Mouse (Mus musculus) liver, embryonic 11.5 days (tissue): ENCODE data around the gene Pcbp1. TPM values are rescaled to one million over a fixed set of nuclear protein-coding genes. Genes with fewer than 3 reads are reported as not detected.
"Not testable (repeated sequence)": the region's sequence is repeated elsewhere in the genome, so short reads cannot be mapped to it uniquely, and the experiment has no call there.

Experiments
- ATAC-seq: fragments of 200-750 bp; cut with Nextera tagmentation; replicated peaks from 2 replicates; pipeline ENCODE4 v1.8.0; 2017; ENCODE audit warnings: moderate number of reproducible peaks, mild to moderate bottlenecking, moderate TSS enrichment, moderate library complexity; ENCODE audit not compliant: low FRiP score
- DNase-seq: peaks from one replicate; pipeline ENCODE4 v3.0.0-alpha.2; 2017; ENCODE audit warnings: low spot score
- H3K27ac ChIP-seq: fragments of 300-500 bp; sonication (generic); 2 replicates; pipeline ENCODE4 v1.5.1; 2014; ENCODE audit warnings: mild to moderate bottlenecking, low read depth, low read length, control low read depth
- H3K27me3 ChIP-seq: fragments of 300-500 bp; sonication (generic); replicated peaks from 2 replicates; pipeline ENCODE4 v1.6.1; 2014; ENCODE audit warnings: low read length, mixed read lengths; ENCODE audit not compliant: control insufficient read depth, insufficient read depth
- H3K36me3 ChIP-seq: fragments of 300-500 bp; sonication (generic); 2 replicates; pipeline ENCODE4 v1.6.1; 2014; ENCODE audit warnings: mild to moderate bottlenecking, low read length, moderate library complexity, mixed read lengths; ENCODE audit not compliant: control insufficient read depth, insufficient read depth
- H3K4me1 ChIP-seq: fragments of 300-500 bp; sonication (generic); replicated peaks from 2 replicates; pipeline ENCODE4 v1.6.1; 2014; ENCODE audit warnings: low read length, mixed read lengths; ENCODE audit not compliant: control insufficient read depth, insufficient read depth
- H3K4me2 ChIP-seq: fragments of 300-500 bp; sonication (generic); 2 replicates; pipeline ENCODE4 v1.6.1; 2014; ENCODE audit warnings: mild to moderate bottlenecking, control low read depth, moderate library complexity
- H3K4me3 ChIP-seq: fragments of 300-500 bp; sonication (generic); 2 replicates; pipeline ENCODE4 v1.5.1; 2014; ENCODE audit warnings: low read depth, low read length, control low read depth
- H3K9ac ChIP-seq: fragments of 300-500 bp; sonication (generic); 2 replicates; pipeline ENCODE4 v1.6.1; 2014; ENCODE audit warnings: low read depth, low read length, control low read depth
- H3K9me3 ChIP-seq: fragments of 300-500 bp; sonication (generic); 2 replicates; pipeline ENCODE4 v1.6.1; 2016; ENCODE audit warnings: low read length, inconsistent platforms, mixed read lengths; ENCODE audit not compliant: control insufficient read depth
- WGBS: fragments of 180-500 bp; shearing (Covaris S2); extraction: QIAGEN DNeasy Blood & Tissue Kit; methylation state at CpG from one replicate; pipeline ENCODE4 v1.1.7; 2014; 5-methylcytosine and 5-hydroxymethylcytosine counted together
- polyA plus RNA-seq: library from polyadenylated mRNA; unstranded; fragments of >200 nt; fragmentation: Nextera tagmentation; extraction: Ambion mirVana; gene quantifications from 2 replicates; pipeline ENCODE4 v1.2.1, GENCODE M21; 2014

The Pcbp1 gene
- polyA plus RNA-seq, 1 experiment from 2014 or later = 543 TPM

- peaks cover 9% of the 10 kb centered on the region for H3K4me1 ChIP-seq
- WGBS = 91% methylated on average over 7 of the region's 7 CpGs
Observed at GRCm38 (mm10) chr6:86494767-86495166, 31.4 kb downstream of the Pcbp1 start.

DNA sequence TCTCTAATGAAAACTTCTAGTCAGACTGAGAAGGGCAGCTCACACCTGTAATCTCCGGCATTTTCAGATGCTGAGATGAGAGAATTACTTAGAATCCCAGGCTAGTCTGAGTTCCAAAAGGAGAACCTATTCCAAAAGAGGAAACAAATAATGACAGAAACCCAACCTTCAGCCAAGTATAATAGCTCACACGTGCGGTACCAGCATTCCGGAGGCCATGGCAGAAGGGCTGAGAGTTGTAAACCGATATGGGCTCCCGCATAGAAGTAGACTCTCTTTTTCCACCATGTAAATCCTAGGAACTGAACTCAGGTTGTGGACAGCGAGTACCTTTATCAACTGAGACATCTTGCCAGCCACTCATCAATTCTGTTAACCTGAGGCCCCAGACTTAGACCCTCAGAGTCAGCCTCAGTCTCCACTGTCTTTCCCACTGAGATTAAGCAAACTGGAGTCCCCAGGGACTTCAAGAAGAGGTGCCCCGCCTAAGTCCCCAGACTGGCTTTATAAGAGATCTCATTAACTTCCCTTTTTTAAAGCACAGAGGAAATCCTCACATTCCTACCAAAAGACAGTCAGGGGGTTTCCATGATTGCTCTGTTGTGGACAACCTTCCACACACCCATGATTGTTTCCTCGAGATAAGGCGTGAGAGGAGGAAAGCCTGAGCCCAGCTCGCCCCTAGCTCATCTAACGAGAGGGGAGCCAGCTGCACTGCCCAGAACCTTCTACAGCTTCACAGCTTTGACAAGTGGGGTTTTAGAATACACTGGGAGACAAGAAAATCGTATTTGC lies 32.5 kb downstream of the Pcbp1 start:
- Histone ChIP-seq H3K36me3 (no peaks in the 10 kb centered on the region), H3K9me3 (no peaks in the 10 kb centered on the region), H3K4me3 (no peak overlapping the region), H3K4me2 (no peak overlapping the region), H3K9ac (no peak overlapping the region), H3K4me1 (peaks cover 9% of the 10 kb centered on the region), H3K27ac (no peak overlapping the region), H3K27me3 (no peaks in the 10 kb centered on the region)
- no peak for ATAC-seq
- WGBS = 50% methylated on average over 13 of the region's 13 CpGs
- no peak for DNase-seq

More at GRCm38 (mm10) chr6:86494767-86495166, 31.4 kb downstream of the Pcbp1 start:
- Histone ChIP-seq H3K27me3 (no peaks in the 10 kb centered on the region), H3K4me3 (no peak overlapping the region), H3K27ac (no peak overlapping the region), H3K4me2 (no peak overlapping the region), H3K9me3 (no peaks in the 10 kb centered on the region), H3K36me3 (no peaks in the 10 kb centered on the region), H3K9ac (no peak overlapping the region)
- DNase-seq (no peak), ATAC-seq (no peak)

GRCm38 (mm10) chr6:86490413-86490812 lies 35.7 kb downstream of the Pcbp1 start:
- not testable (repeated sequence) for H3K27ac ChIP-seq, H3K4me3 ChIP-seq, ATAC-seq, H3K36me3 ChIP-seq, H3K27me3 ChIP-seq, H3K9me3 ChIP-seq, H3K9ac ChIP-seq, H3K4me2 ChIP-seq, DNase-seq
- peaks cover 21% of the 10 kb centered on the region for H3K4me1 ChIP-seq
- 87% methylated on average over 8 of the region's 8 CpGs for WGBS

DNA sequence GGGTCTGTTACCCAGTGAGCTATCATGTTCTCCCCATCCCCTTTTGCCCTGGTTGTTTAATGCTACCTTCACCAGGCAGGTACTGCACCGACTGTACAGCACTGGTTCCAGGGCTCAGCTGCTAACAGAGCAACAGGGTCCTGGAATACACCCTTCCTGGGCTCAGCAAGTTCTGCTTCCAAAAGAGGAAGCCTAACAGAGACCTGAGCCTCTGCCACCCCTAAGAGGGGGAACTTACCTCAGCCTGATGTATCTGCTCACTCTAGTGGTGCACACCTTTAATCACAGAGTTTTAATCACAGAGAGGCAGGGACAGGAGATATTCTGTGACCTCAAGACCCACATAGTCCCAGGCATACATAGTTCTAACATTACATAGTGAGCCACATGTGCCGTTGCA lies 36.2 kb downstream of the Pcbp1 start:
- no peaks in the 10 kb centered on the region for H3K27me3 ChIP-seq
- H3K4me1 ChIP-seq = peaks cover 21% of the 10 kb centered on the region
- DNase-seq = no peak
- no peak for ATAC-seq
- H3K9ac ChIP-seq = no peak overlapping the region
- no peaks in the 10 kb centered on the region for H3K36me3 ChIP-seq
- 84% methylated on average over 2 of the region's 2 CpGs for WGBS
- H3K4me2 ChIP-seq = no peak overlapping the region
- no peaks in the 10 kb centered on the region for H3K9me3 ChIP-seq
- no peak overlapping the region for H3K4me3 ChIP-seq
- no peak overlapping the region for H3K27ac ChIP-seq

- Histone ChIP-seq H3K9me3 (no peaks in the 10 kb centered on the region), H3K27ac (peak overlapping the region; percentile 97), H3K4me3 (no peak overlapping the region), H3K9ac (peak overlapping the region; percentile 69), H3K27me3 (no peaks in the 10 kb centered on the region), H3K36me3 (no peaks in the 10 kb centered on the region), H3K4me2 (peak overlapping the region; percentile 67), H3K4me1 (peaks cover 16% of the 10 kb centered on the region)
- no peak for ATAC-seq
- DNase-seq = no peak
- WGBS = 41% methylated on average over 3 of the region's 3 CpGs
Observed at GRCm38 (mm10) chr6:86488149-86488485, 38.0 kb downstream of the Pcbp1 start.

GRCm38 (mm10) chr6:86487358-86488148 lies 38.6 kb downstream of the Pcbp1 start:
- H3K36me3 ChIP-seq = no peaks in the 10 kb centered on the region
- H3K4me1 ChIP-seq = peaks cover 16% of the 10 kb centered on the region
- H3K27me3 ChIP-seq = no peaks in the 10 kb centered on the region
- peak overlapping the region; percentile 23; the same call in 1 of the 2 replicates for H3K4me3 ChIP-seq
- peak overlapping the region; percentile 97 for H3K27ac ChIP-seq
- DNase-seq (peak; percentile 78), ATAC-seq (peak; percentile 92)
- WGBS = 13% methylated on average over 24 of the region's 24 CpGs
- peak overlapping the region; percentile 67 for H3K4me2 ChIP-seq
- no peaks in the 10 kb centered on the region for H3K9me3 ChIP-seq
- H3K9ac ChIP-seq = peak overlapping the region; percentile 69

DNA sequence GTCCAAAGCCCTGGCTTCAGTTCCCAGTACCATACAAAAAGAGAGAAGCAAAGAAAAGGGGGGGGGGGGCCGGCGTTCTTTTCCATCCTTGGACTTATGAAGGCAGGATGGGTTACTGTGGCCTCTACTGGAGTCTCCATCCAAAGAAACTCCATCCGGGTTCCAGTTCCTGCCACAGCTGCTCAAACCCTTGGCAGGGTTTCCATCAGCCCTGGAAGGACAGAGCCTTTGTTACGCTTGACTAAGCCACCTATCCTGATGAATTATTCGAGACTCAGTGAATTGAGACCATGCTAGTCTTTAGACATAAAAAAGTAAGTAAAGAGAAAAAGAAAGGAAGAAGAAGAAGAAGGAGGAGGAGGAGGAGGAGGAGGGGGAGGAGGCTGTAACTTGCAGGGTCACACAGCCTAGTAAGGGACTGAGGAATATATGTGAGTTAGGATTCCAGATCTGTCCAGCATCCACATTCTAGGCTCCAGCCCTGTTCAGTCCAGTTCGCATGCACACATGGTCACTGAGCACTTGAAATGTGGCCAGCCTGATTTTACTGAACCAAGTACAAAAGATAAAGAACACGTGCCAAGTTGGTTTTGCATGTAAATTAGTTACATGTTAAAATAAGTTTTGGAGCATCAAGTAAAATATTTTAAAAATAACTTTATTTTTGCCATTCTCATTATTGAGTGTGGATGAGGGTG lies 40.0 kb downstream of the Pcbp1 start:
- H3K4me1 ChIP-seq = peaks cover 16% of the 10 kb centered on the region
- no peaks in the 10 kb centered on the region for H3K9me3 ChIP-seq
- no peak overlapping the region for H3K27ac ChIP-seq
- ATAC-seq = no peak
- H3K36me3 ChIP-seq = no peaks in the 10 kb centered on the region
- H3K4me2 ChIP-seq = no peak overlapping the region
- H3K27me3 ChIP-seq = no peaks in the 10 kb centered on the region
- H3K4me3 ChIP-seq = no peak overlapping the region
- DNase-seq = no peak
- 84% methylated on average over 7 of the region's 7 CpGs for WGBS
- H3K9ac ChIP-seq = no peak overlapping the region

DNA sequence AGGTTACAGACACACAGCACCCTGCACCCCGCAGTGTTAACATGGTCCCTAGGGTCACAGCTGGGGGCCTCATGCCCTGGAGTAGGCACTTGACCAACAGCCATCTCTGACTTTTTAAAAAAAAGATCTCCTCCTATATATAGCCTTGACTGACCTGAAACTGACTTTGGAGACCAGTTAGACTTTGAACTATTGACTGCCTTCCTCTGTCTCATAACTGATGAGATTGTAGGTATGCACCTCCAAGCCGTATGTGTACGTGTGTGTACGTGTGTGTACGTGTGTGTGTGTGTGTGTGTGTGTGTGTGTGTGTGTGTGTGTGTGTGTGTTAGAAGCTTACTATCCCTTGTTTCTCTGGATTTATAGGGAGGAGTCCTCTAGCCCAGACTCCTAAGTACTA lies 44.2 kb downstream of the Pcbp1 start:
- Histone ChIP-seq H3K4me1 (peaks cover 18% of the 10 kb centered on the region), H3K4me2 (no peak overlapping the region)

More for the DNA sequence above, 44.2 kb downstream of the Pcbp1 start:
- DNase-seq = no peak
- Histone ChIP-seq H3K27ac (no peak overlapping the region), H3K9ac (no peak overlapping the region), H3K4me3 (no peak overlapping the region), H3K9me3 (no peaks in the 10 kb centered on the region), H3K27me3 (no peaks in the 10 kb centered on the region), H3K36me3 (no peaks in the 10 kb centered on the region)
- no peak for ATAC-seq
- 83% methylated on average over 5 of the region's 5 CpGs for WGBS
